Mouse (Mus musculus): ENCODE data around the gene Tcstv3. TPM values are rescaled to one million over a fixed set of nuclear protein-coding genes. Genes with fewer than 3 reads are reported as not detected.

The Tcstv3 gene
- polyA plus RNA-seq (2012; rRNA removed): not detected in 2 replicates

GRCm38 (mm10) chr13:120316578-120316977 lies at the start of gene Tcstv3:
Gene Tcstv3, plus strand, starts transcription at chr13:120316878.

GRCm38 (mm10) chr13:120299991-120300442 lies 16.7 kb upstream of the Tcstv3 start, which contains the start of gene BC147527:
Gene BC147527, plus strand, starts transcription at chr13:120300392.

Other genes with a start within 250 kb of the Tcstv3 start
- gene Gm20767, start 176.6 kb upstream of the Tcstv3 start, polyA plus RNA-seq (2012; rRNA removed): not detected in 2 replicates
- gene Gm21818, start 144.4 kb upstream of the Tcstv3 start, polyA plus RNA-seq (2012; rRNA removed): not detected in 2 replicates
- gene Gm21762, start 100.9 kb upstream of the Tcstv3 start, polyA plus RNA-seq (2012; rRNA removed): not detected in 2 replicates
- not detected in 2 replicates for gene Gm21731, start 77.8 kb upstream of the Tcstv3 start, polyA plus RNA-seq (2012; rRNA removed)
- gene AF067061, start 53.8 kb upstream of the Tcstv3 start, polyA plus RNA-seq (2012; rRNA removed): not detected in 2 replicates
- not detected in 2 replicates for gene BC147527, start 16.5 kb upstream of the Tcstv3 start, polyA plus RNA-seq (2012; rRNA removed)

Data from stomach, adult 2 months (tissue).